8 mouse cellular contexts compared by ENCODE assay signal in the genomic region with DNA sequence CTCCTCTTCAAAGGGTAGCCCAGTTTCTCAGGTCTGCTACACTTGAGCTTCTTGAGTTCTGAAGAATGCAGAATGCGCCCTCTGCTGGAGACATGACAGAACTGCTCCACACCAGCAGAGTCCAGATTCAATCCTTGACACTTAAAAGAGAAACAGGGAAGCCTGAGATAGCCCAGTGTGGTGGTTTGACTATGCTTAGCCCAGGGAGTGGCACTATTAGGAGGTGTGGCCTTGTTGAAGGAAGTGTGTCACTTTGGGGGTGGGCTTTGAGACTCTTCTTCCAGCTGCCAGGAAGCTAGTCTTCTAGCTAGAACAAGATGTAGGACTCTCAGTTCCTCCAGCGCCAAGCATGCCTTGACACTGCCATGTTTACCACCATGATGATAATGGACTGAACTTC. TPM values are rescaled to one million over a fixed set of nuclear protein-coding genes. Genes with fewer than 3 reads are reported as not detected.
DNase-seq lines count a peak whose midpoint lies in the region; ATAC-seq and TF ChIP-seq lines count a peak whose summit lies in the region.
"Had no signal": no experiment of that assay in that cellular context is flagged by ENCODE, and none has a peak within 500 bp of the region (broad histone marks: within the 10 kb centered on the region; RNA-seq: fewer than 3 reads in every experiment).

No protein-coding gene starts in this region.

- TF ChIP-seq POLR2A in bone marrow macrophage, adult 2 months (IDR thresholded peaks at IDR 0.05; ENCODE audit: borderline replicate concordance, low read depth, low read length): no peak

- ATAC-seq in erythroblast, adult 5-6 weeks (replicated peaks; ENCODE audit: low FRiP score, poor library complexity, severe bottlenecking): peak; percentile 63; the same call in 1 of the 2 replicates
- no peak for ATAC-seq in kidney, postnatal 0 days (replicated peaks; ENCODE audit: low FRiP score, low read depth)
- ATAC-seq in liver, postnatal 0 days: 0 out of 2 replicates have a peak, but pooled peaks have one; percentile 1

- H3K27ac ChIP-seq in bone marrow macrophage, adult 2 months (ENCODE audit: insufficient read depth, low read depth, low read length): no peak overlapping the region
- H3K27ac ChIP-seq in kidney, postnatal 0 days: no peak overlapping the region
- no peak overlapping the region for H3K27ac ChIP-seq in liver, postnatal 0 days (ENCODE audit: low read depth)

- H3K36me3 ChIP-seq in kidney, postnatal 0 days (ENCODE audit: insufficient read depth, low read length): no peaks in the 10 kb centered on the region
- H3K36me3 ChIP-seq in liver, postnatal 0 days (replicated peaks; ENCODE audit: insufficient read depth, low read length): no peaks in the 10 kb centered on the region

- H3K9me3 ChIP-seq in kidney, postnatal 0 days (replicated peaks; ENCODE audit: low read length): no peaks in the 10 kb centered on the region
- no peaks in the 10 kb centered on the region for H3K9me3 ChIP-seq in liver, postnatal 0 days (ENCODE audit: low read length)

- no peaks in the 10 kb centered on the region for H3K27me3 ChIP-seq in kidney, postnatal 0 days (ENCODE audit: insufficient read depth, low read length)
- H3K27me3 ChIP-seq in liver, postnatal 0 days (ENCODE audit: insufficient read depth, low read length): no peaks in the 10 kb centered on the region

- no peak for TF ChIP-seq EP300 in liver, postnatal 0 days (IDR thresholded peaks at IDR 0.05; ENCODE audit: low read depth)

- WGBS in kidney, postnatal 0 days: 46% methylated on average over 2 of the region's 2 CpGs
- WGBS in liver, postnatal 0 days (ENCODE audit: insufficient replicate concordance): 39% methylated on average over 2 of the region's 2 CpGs

- H3K4me3 ChIP-seq in bone marrow macrophage, adult 2 months (ENCODE audit: insufficient read depth, low read length): no peak overlapping the region
- H3K4me3 ChIP-seq in kidney, postnatal 0 days (replicated peaks; ENCODE audit: low read depth, low read length): no peak overlapping the region
- no peak overlapping the region for H3K4me3 ChIP-seq in liver, postnatal 0 days (ENCODE audit: low read depth, low read length)

- peaks cover 19% of the 10 kb centered on the region for H3K4me1 ChIP-seq in bone marrow macrophage, adult 2 months (ENCODE audit: control insufficient read depth, insufficient read depth, low read length)
- peaks cover 8% of the 10 kb centered on the region for H3K4me1 ChIP-seq in kidney, postnatal 0 days (replicated peaks; ENCODE audit: insufficient read depth, low read length)
- peaks cover 20% of the 10 kb centered on the region for H3K4me1 ChIP-seq in liver, postnatal 0 days (ENCODE audit: insufficient read depth)

- peak; percentile 37 for TF ChIP-seq CTCF in bone marrow macrophage, adult 2 months (IDR thresholded peaks at IDR 0.05; ENCODE audit: low read depth, low read length)
- TF ChIP-seq CTCF in kidney, postnatal 0 days (IDR thresholded peaks at IDR 0.05; ENCODE audit: low read depth): peak; percentile 96
- peak; percentile 94 for TF ChIP-seq CTCF in liver, postnatal 0 days (IDR thresholded peaks at IDR 0.05; ENCODE audit: low read depth)

- H3K4me2 ChIP-seq in kidney, postnatal 0 days (ENCODE audit: low read length): no peak overlapping the region
- H3K4me2 ChIP-seq in liver, postnatal 0 days (ENCODE audit: low read depth, low read length): no peak overlapping the region

- DNase-seq in 416B (ENCODE audit: low read depth): peak; percentile 93
- peak; percentile 80 for DNase-seq in CD4-positive helper T cell, adult 2 months (ENCODE audit: low read depth, low spot score)
- DNase-seq in kidney, postnatal 0 days (ENCODE audit: low spot score): peak; percentile 87
- DNase-seq in liver, postnatal 0 days: peak; percentile 78
- peak; percentile 80 for DNase-seq in right cerebral cortex, postnatal 14 days

- no peak overlapping the region for H3K9ac ChIP-seq in kidney, postnatal 0 days (ENCODE audit: low read depth, low read length)
- H3K9ac ChIP-seq in liver, postnatal 0 days (replicated peaks): no peak overlapping the region

RNA-seq across cellular contexts. Expression of a gene that starts 3.9 kb away (rescaled TPM):
- polyA plus RNA-seq in bone marrow macrophage, adult 2 months (2012; ENCODE audit: insufficient read depth, insufficient read length, missing spikeins): not detected in 2 replicates
- not detected in 2 replicates for total RNA-seq in erythroblast, adult 5-6 weeks (2015; ENCODE audit: low replicate concordance)
- not detected in 2 replicates for total RNA-seq in erythroblast, adult 5-6 weeks (2017; ENCODE audit: low replicate concordance)
- not detected in 2 replicates for polyA plus RNA-seq in kidney, postnatal 0 days (2015; fragmentation: Nextera tagmentation; extraction: Ambion mirVana)
- polyA plus RNA-seq in liver, postnatal 0 days (2015; fragmentation: Nextera tagmentation; extraction: Ambion mirVana): not detected in 2 replicates
- total RNA-seq: layer of hippocampus, postnatal 25 days had no signal

RNA-seq across cellular contexts. Expression of a gene that starts 4.0 kb away (rescaled TPM):
- not detected in 2 replicates for polyA plus RNA-seq in bone marrow macrophage, adult 2 months (2012; ENCODE audit: insufficient read depth, insufficient read length, missing spikeins)
- not detected in 2 replicates for total RNA-seq in erythroblast, adult 5-6 weeks (2015; ENCODE audit: low replicate concordance)
- not detected in 2 replicates for total RNA-seq in erythroblast, adult 5-6 weeks (2017; ENCODE audit: low replicate concordance)
- polyA plus RNA-seq in kidney, postnatal 0 days (2015; fragmentation: Nextera tagmentation; extraction: Ambion mirVana): not detected in 2 replicates
- not detected in 2 replicates for polyA plus RNA-seq in liver, postnatal 0 days (2015; fragmentation: Nextera tagmentation; extraction: Ambion mirVana)
- total RNA-seq: layer of hippocampus, postnatal 25 days had no signal

Comparison
In these comparisons a context has a peak if more than half of its experiments do, and no peak if none do; other contexts are left out.
1. CTCF ChIP-seq: peak in every context shown above with its lines; median percentile 96 in kidney, postnatal 0 days; 94 in liver, postnatal 0 days; 37 in bone marrow macrophage, adult 2 months.